Mouse (Mus musculus) hindbrain, embryonic 14.5 days (tissue): ENCODE measurements around the gene Rnf187. TPM values are rescaled to one million over a fixed set of nuclear protein-coding genes. Genes with fewer than 3 reads are reported as not detected.
A peak's percentile ranks its signal among the peaks of the same experiment; 100 is the strongest.

Experiments used
- ATAC-seq: fragments of 200-750 bp; cut with Nextera tagmentation; 2 replicates; pipeline ENCODE4 v1.8.0; 2017; ENCODE audit warnings: moderate number of reproducible peaks, mild to moderate bottlenecking, moderate TSS enrichment, moderate library complexity; ENCODE audit not compliant: low FRiP score
- DNase-seq: peaks from one replicate; pipeline ENCODE4 v3.0.0-alpha.2; 2015; ENCODE audit warnings: low spot score
- H3K27ac ChIP-seq: fragments of 300-500 bp; sonication (generic); 2 replicates; pipeline ENCODE4 v1.5.1; 2014; ENCODE audit warnings: mild to moderate bottlenecking, moderate library complexity
- H3K27me3 ChIP-seq: fragments of 300-500 bp; sonication (generic); 2 replicates; pipeline ENCODE4 v1.6.1; 2014; ENCODE audit warnings: mild to moderate bottlenecking, low read length, mixed read lengths; ENCODE audit not compliant: control insufficient read depth, insufficient read depth
- H3K36me3 ChIP-seq: fragments of 300-500 bp; sonication (generic); replicated peaks from 2 replicates; pipeline ENCODE4 v1.6.1; 2014; ENCODE audit not compliant: control insufficient read depth, insufficient read depth
- H3K4me1 ChIP-seq: fragments of 300-500 bp; sonication (generic); replicated peaks from 2 replicates; pipeline ENCODE4 v1.6.1; 2014; ENCODE audit warnings: antibody characterized with exemption, low read length, mixed read lengths; ENCODE audit not compliant: control insufficient read depth, insufficient read depth
- H3K4me2 ChIP-seq: fragments of 300-500 bp; sonication (generic); replicated peaks from 2 replicates; pipeline ENCODE4 v1.6.1; 2014; ENCODE audit warnings: mild to moderate bottlenecking, moderate library complexity
- H3K4me3 ChIP-seq: fragments of 300-500 bp; sonication (generic); replicated peaks from 2 replicates; pipeline ENCODE4 v1.5.1; 2014; ENCODE audit warnings: mild to moderate bottlenecking, low read length
- H3K9ac ChIP-seq: fragments of 300-500 bp; sonication (generic); 2 replicates; pipeline ENCODE4 v1.6.1; 2014
- H3K9me3 ChIP-seq: fragments of 300-500 bp; sonication (generic); 2 replicates; pipeline ENCODE4 v1.6.1; 2016; ENCODE audit warnings: low read length; ENCODE audit not compliant: control insufficient read depth
- WGBS: fragments of 180-500 bp; shearing (Covaris S2); extraction: QIAGEN DNeasy Blood & Tissue Kit; methylation state at CpG from one replicate; pipeline ENCODE4 v1.1.7; 2014; 5-methylcytosine and 5-hydroxymethylcytosine counted together
- polyA plus RNA-seq: library from polyadenylated mRNA; unstranded; fragments of >200 nt; fragmentation: Nextera tagmentation; extraction: Ambion mirVana; gene quantifications from 2 replicates; pipeline ENCODE4 v1.2.1, GENCODE M21; 2014

Gene Rnf187
- polyA plus RNA-seq, 1 experiment from 2014 or later, result 682 TPM

- Histone ChIP-seq H3K36me3 (peaks cover 19% of the 10 kb centered on the region), H3K4me1 (peaks cover 41% of the 10 kb centered on the region), H3K9me3 (no peaks in the 10 kb centered on the region), H3K27ac (no peak overlapping the region), H3K4me2 (peak overlapping the region; percentile 100), H3K9ac (peak overlapping the region; percentile 94), H3K27me3 (no peaks in the 10 kb centered on the region), H3K4me3 (peak overlapping the region; percentile 98)
- DNase-seq, result no peak
- 75% methylated on average over 3 of the region's 3 CpGs for WGBS
- ATAC-seq, result no peak
These were observed 40.5 kb upstream of the Rnf187 start for GRCm38 (mm10) chr11:58979183-58979582.

GRCm38 (mm10) chr11:58978706-58979030 lies 40.0 kb upstream of the Rnf187 start:
- Histone ChIP-seq H3K4me1 (peaks cover 41% of the 10 kb centered on the region), H3K27ac (no peak overlapping the region)
- ATAC-seq, result no peak

GRCm38 (mm10) chr11:58978027-58978705 lies 39.5 kb upstream of the Rnf187 start, which contains the start of gene Trim11:
TSS of gene Trim11 (plus strand) at chr11:58978093.
- H3K9me3 ChIP-seq, result no peaks in the 10 kb centered on the region
- H3K4me1 ChIP-seq, result peaks cover 41% of the 10 kb centered on the region
- peak within 1 kb of the TSS; percentile 94 for H3K9ac ChIP-seq
- peak; percentile 80 for DNase-seq
- H3K4me3 ChIP-seq, result peak within 1 kb of the TSS; percentile 98
- peak within 1 kb of the TSS; percentile 72 for H3K27ac ChIP-seq
- WGBS, result under 1% methylated on average over 64 of the region's 64 CpGs
- peak within 1 kb of the TSS; percentile 100 for H3K4me2 ChIP-seq
- H3K27me3 ChIP-seq, result no peaks in the 10 kb centered on the region
- ATAC-seq, result peak; percentile 81
- peaks cover 12% of the 10 kb centered on the region for H3K36me3 ChIP-seq

More at GRCm38 (mm10) chr11:58978706-58979030, 40.0 kb upstream of the Rnf187 start:
- peaks cover 14% of the 10 kb centered on the region for H3K36me3 ChIP-seq
- H3K9ac ChIP-seq, result peak overlapping the region; percentile 94
- H3K27me3 ChIP-seq, result no peaks in the 10 kb centered on the region
- WGBS, result 3% methylated on average over 5 of the region's 5 CpGs
- peak overlapping the region; percentile 98 for H3K4me3 ChIP-seq
- DNase-seq, result no peak
- H3K4me2 ChIP-seq, result peak overlapping the region; percentile 100
- no peaks in the 10 kb centered on the region for H3K9me3 ChIP-seq

GRCm38 (mm10) chr11:58977607-58978026 lies 38.9 kb upstream of the Rnf187 start:
- Histone ChIP-seq H3K36me3 (peaks cover 7% of the 10 kb centered on the region), H3K4me3 (peak overlapping the region; percentile 98), H3K27ac (peak overlapping the region; percentile 72), H3K4me1 (peaks cover 41% of the 10 kb centered on the region), H3K9ac (peak overlapping the region; percentile 94), H3K27me3 (no peaks in the 10 kb centered on the region), H3K9me3 (no peaks in the 10 kb centered on the region), H3K4me2 (peak overlapping the region; percentile 100)
- WGBS, result under 1% methylated on average over 21 of the region's 21 CpGs
- peak; percentile 39 for ATAC-seq
- no peak for DNase-seq

- under 1% methylated on average over 29 of the region's 29 CpGs for WGBS
- Histone ChIP-seq H3K4me1 (peaks cover 41% of the 10 kb centered on the region), H3K27me3 (no peaks in the 10 kb centered on the region), H3K9ac (peak overlapping the region; percentile 94), H3K27ac (peak overlapping the region; percentile 72), H3K4me2 (peak overlapping the region; percentile 100), H3K4me3 (peak overlapping the region; percentile 98), H3K9me3 (no peaks in the 10 kb centered on the region), H3K36me3 (peaks cover 2% of the 10 kb centered on the region)
- DNase-seq, result peak; percentile 24
- no peak for ATAC-seq
These were observed 38.4 kb upstream of the Rnf187 start for GRCm38 (mm10) chr11:58977150-58977549.

- Histone ChIP-seq H3K36me3 (peaks cover 6% of the 10 kb centered on the region), H3K27ac (no peak overlapping the region), H3K9me3 (no peaks in the 10 kb centered on the region), H3K4me2 (no peak overlapping the region), H3K4me3 (no peak overlapping the region), H3K4me1 (peaks cover 22% of the 10 kb centered on the region), H3K9ac (no peak overlapping the region), H3K27me3 (no peaks in the 10 kb centered on the region)
- no peak for ATAC-seq
- 91% methylated on average over 3 of the region's 3 CpGs for WGBS
- no peak for DNase-seq
These were observed 35.7 kb upstream of the Rnf187 start for GRCm38 (mm10) chr11:58974414-58974813.

GRCm38 (mm10) chr11:58971796-58972195 lies 33.1 kb upstream of the Rnf187 start:
- no peaks in the 10 kb centered on the region for H3K27me3 ChIP-seq
- WGBS, result 90% methylated on average over 3 of the region's 3 CpGs
- no peak for ATAC-seq

GRCm38 (mm10) chr11:58970831-58971530 lies 32.3 kb upstream of the Rnf187 start:
- Histone ChIP-seq H3K9ac (no peak overlapping the region), H3K4me2 (no peak overlapping the region), H3K27ac (no peak overlapping the region), H3K27me3 (no peaks in the 10 kb centered on the region), H3K4me3 (no peak overlapping the region), H3K9me3 (no peaks in the 10 kb centered on the region), H3K36me3 (peaks cover 6% of the 10 kb centered on the region), H3K4me1 (peaks cover 7% of the 10 kb centered on the region)
- ATAC-seq (no peak), DNase-seq (no peak)
- 94% methylated on average over 21 of the region's 21 CpGs for WGBS

More at GRCm38 (mm10) chr11:58971796-58972195, 33.1 kb upstream of the Rnf187 start:
- peaks cover 6% of the 10 kb centered on the region for H3K36me3 ChIP-seq
- no peak overlapping the region for H3K4me3 ChIP-seq
- no peak overlapping the region for H3K4me2 ChIP-seq
- no peak for DNase-seq
- H3K9me3 ChIP-seq, result no peaks in the 10 kb centered on the region
- H3K4me1 ChIP-seq, result peaks cover 10% of the 10 kb centered on the region
- no peak overlapping the region for H3K27ac ChIP-seq
- no peak overlapping the region for H3K9ac ChIP-seq

GRCm38 (mm10) chr11:58969659-58970058 lies 30.9 kb upstream of the Rnf187 start:
- no peaks in the 10 kb centered on the region for H3K4me1 ChIP-seq
- ATAC-seq, result no peak
- no peaks in the 10 kb centered on the region for H3K9me3 ChIP-seq
- H3K36me3 ChIP-seq, result peaks cover 6% of the 10 kb centered on the region
- no peak overlapping the region for H3K4me2 ChIP-seq
- 88% methylated on average over 6 of the region's 6 CpGs for WGBS
- H3K27ac ChIP-seq, result no peak overlapping the region
- H3K4me3 ChIP-seq, result no peak overlapping the region
- no peak overlapping the region for H3K9ac ChIP-seq
- DNase-seq, result no peak
- H3K27me3 ChIP-seq, result no peaks in the 10 kb centered on the region
